Comparison of ENCODE assay signal across 10 mouse cellular contexts in the genomic region with DNA sequence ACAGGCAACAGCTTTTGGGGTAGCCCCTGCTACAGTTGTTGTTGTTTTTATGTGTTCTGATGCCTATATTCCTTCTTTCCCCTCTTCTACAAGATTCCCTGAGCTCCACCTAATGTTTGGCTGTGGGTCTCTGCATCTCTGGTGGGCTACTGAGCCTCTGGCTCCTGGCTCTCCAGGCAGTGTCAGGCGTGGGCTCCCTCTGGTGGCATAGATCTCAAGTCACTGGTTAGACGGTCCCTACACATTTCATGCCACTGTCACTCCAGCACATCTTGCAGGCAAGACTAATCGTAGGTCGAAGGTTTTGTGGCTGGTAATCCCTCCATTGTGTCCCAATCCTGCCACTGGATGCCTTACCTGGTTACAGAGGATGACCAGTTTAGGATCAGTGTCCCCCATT. TPM values are rescaled to one million over a fixed set of nuclear protein-coding genes. Genes with fewer than 3 reads are reported as not detected.
A peak's percentile ranks its signal among the peaks of the same experiment; 100 is the strongest.
DNase-seq lines count a peak whose midpoint lies in the region; ATAC-seq and TF ChIP-seq lines count a peak whose summit lies in the region.
"Had no signal": no experiment of that assay in that cellular context is flagged by ENCODE, and none has a peak within 500 bp of the region (broad histone marks: within the 10 kb centered on the region; RNA-seq: fewer than 3 reads in every experiment).

No protein-coding gene starts in this region.

- H3K9ac ChIP-seq in CH12.LX (ENCODE audit: insufficient read depth, low read depth) = no peak overlapping the region
- H3K9ac ChIP-seq: heart, embryonic 15.5 days had no signal

- no peaks in the 10 kb centered on the region for H3K27me3 ChIP-seq in CH12.LX (replicated peaks)
- H3K27me3 ChIP-seq in hindbrain, embryonic 10.5 days (ENCODE audit: insufficient read depth, poor library complexity, severe bottlenecking) = no peaks in the 10 kb centered on the region
- H3K27me3 ChIP-seq: heart, embryonic 15.5 days had no signal

- dilution Hi-C loops in CH12.LX (cut with MboI; ENCODE audit: extremely low pct_ligation_motif_present, extremely low pct_unique_long_range_greater_than_20kb, low sequenced_read_pairs) = no loop called here

- no peak overlapping the region for H3K4me3 ChIP-seq in CH12.LX (replicated peaks in 1 of 3; ENCODE audit: low read depth in 2 of 3, low read length in 2 of 3, poor library complexity in 1 of 3)
- no peak overlapping the region for H3K4me3 ChIP-seq in hindbrain, embryonic 10.5 days
- H3K4me3 ChIP-seq: heart, embryonic 15.5 days had no signal

- no peaks in the 10 kb centered on the region for H3K36me3 ChIP-seq in CH12.LX (replicated peaks in 1 of 2; ENCODE audit: control insufficient read depth in 1 of 2, insufficient read depth in 1 of 2, low read length in 1 of 2)
- no peaks in the 10 kb centered on the region for H3K36me3 ChIP-seq in hindbrain, embryonic 10.5 days
- H3K36me3 ChIP-seq: heart, embryonic 15.5 days had no signal

- peak; percentile 62 for DNase-seq in CD4-positive, CD25-positive, alpha-beta regulatory T cell, adult 2 months (ENCODE audit: low read depth, low spot score)
- DNase-seq in kidney, postnatal 4 days = peak; percentile 47 to 59
- DNase-seq in kidney, adult 8-10 months = no peak
- peak; percentile 32 for DNase-seq in CH12.LX (ENCODE audit: extremely low read depth)
- peak; percentile 27 for DNase-seq in lung, postnatal 36 days
- no peak for DNase-seq in adrenal gland, adult 8-10 months
- no peak for DNase-seq in hindbrain, embryonic 10.5 days (ENCODE audit: low spot score)

- ATAC-seq in CD4-positive, CD25-positive, alpha-beta regulatory T cell, adult 4 months = no peak

- H3K9me3 ChIP-seq in CH12.LX (replicated peaks; ENCODE audit: low read length) = no peaks in the 10 kb centered on the region
- H3K9me3 ChIP-seq in hindbrain, embryonic 10.5 days = no peaks in the 10 kb centered on the region
- H3K9me3 ChIP-seq: heart, embryonic 15.5 days had no signal

- TF ChIP-seq CTCF in CH12.LX (conservative IDR thresholded peaks at IDR 0.05 in 1 of 2, IDR thresholded peaks at IDR 0.05 in 1 of 2; ENCODE audit: low read depth in 2 of 2, low read length in 2 of 2) = peak in 1 of 2 experiments; percentile 59; a peak in 2 of 4 replicates

- in situ Hi-C loops in CH12.LX (cut with MboI; ENCODE audit: low pct_ligation_motif_present, low pct_unique_long_range_greater_than_20kb, low sequenced_read_pairs) = loop anchor here (10.0 kb wide), 1 partner anchor 132 kb away; no protein-coding TSS in a partner anchor

- no peak overlapping the region for H3K27ac ChIP-seq in CH12.LX (ENCODE audit: insufficient read depth, low read depth)
- H3K27ac ChIP-seq in hindbrain, embryonic 10.5 days = no peak overlapping the region
- H3K27ac ChIP-seq: heart, embryonic 15.5 days had no signal

- peak; percentile 46 for TF ChIP-seq RAD21 in CH12.LX (IDR thresholded peaks at IDR 0.05; ENCODE audit: low read depth, low read length)

- no peaks in the 10 kb centered on the region; a peak in 1 of 4 replicates for H3K4me1 ChIP-seq in CH12.LX (ENCODE audit: control insufficient read depth in 1 of 2, insufficient read depth in 2 of 2)
- peaks cover under 1% of the 10 kb centered on the region; the same call in 1 of the 2 replicates for H3K4me1 ChIP-seq in hindbrain, embryonic 10.5 days (replicated peaks)

- no peak for TF ChIP-seq POLR2A in CH12.LX (IDR thresholded peaks at IDR 0.05; ENCODE audit: low read depth, low read length)

- H3K4me2 ChIP-seq in CH12.LX (ENCODE audit: insufficient read depth, low read depth, poor library complexity, severe bottlenecking) = no peak overlapping the region
- H3K4me2 ChIP-seq: heart, embryonic 15.5 days had no signal

- no peak for TF ChIP-seq EP300 in CH12.LX (IDR thresholded peaks at IDR 0.05; ENCODE audit: low read length)

- WGBS in hindbrain, embryonic 10.5 days = 31% methylated on average over 4 of the region's 4 CpGs

- 0 out of 2 replicates have a peak, but pooled peaks cover under 1% of the 10 kb centered on the region for H3K79me2 ChIP-seq in CH12.LX (replicated peaks; ENCODE audit: control insufficient read depth, extremely low read depth, insufficient read depth, poor library complexity, severe bottlenecking)

TF ChIP-seq in CH12.LX, 34 proteins besides CTCF, POLR2A, EP300 and RAD21:
- no peak for TF ChIP-seq ELF1 (IDR thresholded peaks at IDR 0.05; ENCODE audit: low read depth, low read length)
- TF ChIP-seq MAZ (IDR thresholded peaks at IDR 0.05; ENCODE audit: low read depth, low read length) = no peak
- TF ChIP-seq MAFK (IDR thresholded peaks at IDR 0.05; ENCODE audit: insufficient replicate concordance, low read length) = no peak
- peak; percentile 23 for TF ChIP-seq SMC3 (IDR thresholded peaks at IDR 0.05; ENCODE audit: low read depth, low read length)

RNA-seq across cellular contexts. Expression of gene Smim8, which starts 4.5 kb away (rescaled TPM):
- polyA plus RNA-seq in CD4-positive, CD25-positive, alpha-beta regulatory T cell, adult 4 months (2017; shearing (Covaris generic)) = 10 to 100 TPM; 65.5 to 69.1 TPM
- 20.4 and 22.2 TPM in 2 replicates for total RNA-seq in CH12.LX (2012; rRNA removed)
- 62.5 and 69.1 TPM in 2 replicates for total RNA-seq in CH12.LX (2014; rRNA removed)
- 27.8 and 28.8 TPM in 2 replicates for polyA plus RNA-seq in CH12.LX (2012; ENCODE audit: insufficient read length, low read depth)
- total RNA-seq in adrenal gland, adult 8-10 months (2022) = 10 to 100 TPM; 17.3 to 26.2 (median 21.9) TPM
- polyA plus RNA-seq in hindbrain, embryonic 10.5 days (2016; fragmentation: Nextera tagmentation; extraction: Ambion mirVana) = 36.1 and 40.6 TPM in 2 replicates

RNA-seq across cellular contexts. Expression of gene Gm136, which starts 26.7 kb away (rescaled TPM):
- polyA plus RNA-seq in CD4-positive, CD25-positive, alpha-beta regulatory T cell, adult 4 months (2017; shearing (Covaris generic)) = not detected
- total RNA-seq in CH12.LX (2012; rRNA removed) (not detected in 2 replicates), CH12.LX (2014; rRNA removed) (not detected in 2 replicates)
- polyA plus RNA-seq in CH12.LX (2012; ENCODE audit: insufficient read length, low read depth) = not detected in 2 replicates
- total RNA-seq in adrenal gland, adult 8-10 months (2022) = not detected
- not detected in 2 replicates for polyA plus RNA-seq in hindbrain, embryonic 10.5 days (2016; fragmentation: Nextera tagmentation; extraction: Ambion mirVana)
- total RNA-seq: megakaryocyte-erythroid progenitor cell, adult 5-6 weeks had no signal
- polyA plus RNA-seq: heart, embryonic 15.5 days had no signal

RNA-seq across cellular contexts. Expression of gene Cfap206, which starts 52.7 kb away (rescaled TPM):
- polyA plus RNA-seq in CD4-positive, CD25-positive, alpha-beta regulatory T cell, adult 4 months (2017; shearing (Covaris generic)) = not detected
- total RNA-seq in CH12.LX (2012; rRNA removed) = not detected in 2 replicates
- not detected in 2 replicates for total RNA-seq in CH12.LX (2014; rRNA removed)
- polyA plus RNA-seq in CH12.LX (2012; ENCODE audit: insufficient read length, low read depth) = not detected in 2 replicates
- total RNA-seq in adrenal gland, adult 8-10 months (2022) = under 1 TPM; 0.31 to 1.00 (median 0.65) TPM
- polyA plus RNA-seq in hindbrain, embryonic 10.5 days (2016; fragmentation: Nextera tagmentation; extraction: Ambion mirVana) = 1.5 and 3.9 TPM in 2 replicates
- total RNA-seq: megakaryocyte-erythroid progenitor cell, adult 5-6 weeks had no signal

Comparison
In these comparisons a context has a peak if more than half of its experiments do, and no peak if none do; other contexts are left out.
1. DNase-seq: peak in CD4-positive, CD25-positive, alpha-beta regulatory T cell, adult 2 months (single experiment), kidney, postnatal 4 days (2 of 2), CH12.LX (single experiment) and lung, postnatal 36 days (single experiment); none in kidney, adult 8-10 months (0 of 2), adrenal gland, adult 8-10 months (single experiment) and hindbrain, embryonic 10.5 days (single experiment).